Mouse (Mus musculus) hindbrain, embryonic 10.5 days (tissue): ENCODE measurements around the gene Olfr827. TPM values are rescaled to one million over a fixed set of nuclear protein-coding genes. Genes with fewer than 3 reads are reported as not detected.

Experiments
- DNase-seq: peaks from one replicate; pipeline ENCODE4 v3.0.0-alpha.2; 2017; ENCODE audit warnings: low spot score
- H3K27ac ChIP-seq: fragments of 300-500 bp; sonication (generic); 2 replicates; pipeline ENCODE4 v1.5.1; 2016; ENCODE audit warnings: mild to moderate bottlenecking, moderate library complexity
- H3K27me3 ChIP-seq: fragments of 300-500 bp; sonication (generic); 2 replicates; pipeline ENCODE4 v1.6.1; 2016; ENCODE audit warnings: mild to moderate bottlenecking; ENCODE audit not compliant: poor library complexity, insufficient read depth, severe bottlenecking
- H3K36me3 ChIP-seq: fragments of 300-500 bp; sonication (generic); 2 replicates; pipeline ENCODE4 v1.6.1; 2016; ENCODE audit warnings: mild to moderate bottlenecking, moderate library complexity
- H3K4me1 ChIP-seq: fragments of 300-500 bp; sonication (generic); replicated peaks from 2 replicates; pipeline ENCODE4 v1.6.1; 2016; ENCODE audit warnings: mild to moderate bottlenecking
- H3K4me3 ChIP-seq: fragments of 300-500 bp; sonication (generic); 2 replicates; pipeline ENCODE4 v1.5.1; 2016; ENCODE audit warnings: mild to moderate bottlenecking, moderate library complexity
- H3K9me3 ChIP-seq: fragments of 300-500 bp; sonication (generic); 2 replicates; pipeline ENCODE4 v1.6.1; 2016; ENCODE audit warnings: mild to moderate bottlenecking, moderate library complexity
- WGBS: fragments of 180-500 bp; shearing (Covaris S2); methylation state at CpG from one replicate; pipeline ENCODE4 v1.1.7; 2016; 5-methylcytosine and 5-hydroxymethylcytosine counted together
- polyA plus RNA-seq: library from polyadenylated mRNA; unstranded; fragments of >200 nt; fragmentation: Nextera tagmentation; extraction: Ambion mirVana; gene quantifications from 2 replicates; pipeline ENCODE4 v1.2.1, GENCODE M21; 2016

Gene Olfr827
- 0.10 TPM in 1 of 2 replicates, not detected in the other for polyA plus RNA-seq

GRCm38 (mm10) chr10:130214303-130214702, at the start of gene Olfr827:
Gene Olfr827 (minus strand): TSS chr10:130214403.
- Histone ChIP-seq H3K4me3 (no peak within 1 kb of the TSS), H3K27ac (no peak within 1 kb of the TSS), H3K4me1 (no peaks in the 10 kb centered on the region), H3K36me3 (no peaks in the 10 kb centered on the region), H3K27me3 (no peaks in the 10 kb centered on the region), H3K9me3 (no peaks in the 10 kb centered on the region)
- no peak for DNase-seq
- 96% methylated on average over 1 of the region's 1 CpGs for WGBS

GRCm38 (mm10) chr10:130263203-130263602, 49.0 kb upstream of the Olfr827 start:
- no peak for DNase-seq
- 64% methylated on average over 4 of the region's 4 CpGs for WGBS
- no peaks in the 10 kb centered on the region for H3K4me1 ChIP-seq
- H3K36me3 ChIP-seq: no peaks in the 10 kb centered on the region
- no peak overlapping the region for H3K4me3 ChIP-seq
- no peaks in the 10 kb centered on the region for H3K9me3 ChIP-seq
- no peaks in the 10 kb centered on the region for H3K27me3 ChIP-seq
- H3K27ac ChIP-seq: 0 out of 2 replicates have a peak overlapping the region, but pooled peaks have one; percentile 40

DNA sequence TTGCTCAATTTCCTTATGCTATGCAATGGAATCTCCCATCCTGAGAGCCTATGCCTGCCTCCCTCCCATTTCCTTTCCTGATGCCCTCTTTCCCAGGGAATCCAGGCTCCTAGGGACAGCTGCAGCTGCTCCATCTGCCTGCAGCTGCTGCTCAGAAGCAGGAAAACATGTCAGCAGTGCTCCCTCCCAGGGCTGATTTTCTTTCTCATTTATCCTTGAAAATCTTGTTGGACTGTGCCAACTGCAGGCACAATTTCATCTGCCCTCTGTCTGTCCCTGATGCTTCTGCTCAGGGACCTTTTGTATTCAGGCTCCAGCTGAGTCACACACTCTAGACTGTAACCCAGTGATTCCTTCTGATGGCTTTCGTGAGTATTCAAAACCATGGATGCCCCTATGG, 45.3 kb upstream of the Olfr827 start:
- 69% methylated on average over 1 of the region's 1 CpGs for WGBS
- no peak overlapping the region for H3K27ac ChIP-seq
- H3K4me1 ChIP-seq: peaks cover 8% of the 10 kb centered on the region
- H3K9me3 ChIP-seq: no peaks in the 10 kb centered on the region
- no peaks in the 10 kb centered on the region for H3K27me3 ChIP-seq
- H3K4me3 ChIP-seq: no peak overlapping the region
- no peaks in the 10 kb centered on the region for H3K36me3 ChIP-seq
- no peak for DNase-seq

DNA sequence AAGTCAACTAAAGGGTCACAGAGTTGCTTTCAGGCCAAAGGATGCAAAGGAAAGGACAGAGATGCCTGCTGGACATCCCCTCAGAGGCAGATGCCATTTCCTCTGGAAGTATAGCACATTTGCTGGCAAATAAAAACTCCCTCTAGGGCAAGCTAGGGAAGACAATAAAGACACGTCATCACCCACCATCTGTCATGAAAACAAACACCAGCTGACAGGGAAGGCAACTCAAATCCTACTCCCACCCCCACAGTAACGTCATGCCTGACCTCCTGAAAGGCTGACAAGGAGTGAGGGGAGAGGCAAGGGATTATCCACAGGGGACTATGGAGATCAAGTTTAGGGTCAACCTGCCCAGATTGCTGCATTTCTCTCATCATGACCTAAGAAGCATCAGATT, 30.1 kb upstream of the Olfr827 start:
- H3K36me3 ChIP-seq: no peaks in the 10 kb centered on the region
- H3K4me1 ChIP-seq: peaks cover 8% of the 10 kb centered on the region
- H3K27me3 ChIP-seq: no peaks in the 10 kb centered on the region
- no peaks in the 10 kb centered on the region for H3K9me3 ChIP-seq
- DNase-seq: peak; percentile 43
- H3K27ac ChIP-seq: no peak overlapping the region
- 2% methylated on average over 2 of the region's 2 CpGs for WGBS
- no peak overlapping the region for H3K4me3 ChIP-seq

DNA sequence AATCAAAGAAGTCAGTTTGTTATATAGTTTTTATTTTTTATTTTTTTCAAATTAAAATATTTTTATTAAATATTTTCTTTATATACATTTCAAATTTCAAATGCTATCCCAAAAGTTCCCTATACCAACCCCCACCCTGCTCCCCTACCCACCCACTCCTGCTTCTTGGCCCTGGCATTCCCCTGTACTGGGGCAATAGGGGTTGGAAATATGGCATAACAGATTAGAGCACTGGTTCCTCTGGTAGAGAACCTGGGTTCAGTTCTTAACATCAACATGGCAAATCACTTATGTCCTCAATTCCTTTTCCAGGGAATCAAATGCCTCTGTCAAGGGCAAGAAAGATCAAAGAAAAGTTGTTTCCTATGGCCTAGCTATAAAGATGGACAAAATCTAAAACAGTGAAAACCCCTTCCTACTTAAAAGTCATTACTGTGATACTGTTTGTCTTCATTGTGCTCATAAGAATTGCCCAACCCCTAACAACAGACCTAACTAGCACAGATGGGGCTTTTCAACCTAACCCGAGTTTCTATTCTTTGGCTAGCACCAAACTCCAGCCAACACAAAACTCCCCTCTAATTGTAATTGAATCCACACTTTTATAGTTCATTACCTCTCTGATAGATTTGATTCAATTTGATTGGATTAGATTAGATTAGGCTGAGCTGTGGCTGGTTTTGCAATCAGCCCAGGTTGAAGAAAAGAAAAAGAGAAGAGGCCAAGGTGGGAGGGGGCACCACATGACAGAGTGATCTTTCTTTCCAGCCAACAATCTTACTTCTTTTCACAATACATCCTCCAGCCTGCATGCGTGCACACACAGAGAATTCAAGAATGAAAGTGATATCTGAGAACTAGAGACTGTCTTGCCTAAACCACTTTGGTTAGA, 24.4 kb upstream of the Olfr827 start:
- H3K27me3 ChIP-seq: no peaks in the 10 kb centered on the region
- no peaks in the 10 kb centered on the region for H3K9me3 ChIP-seq
- 73% methylated on average over 2 of the region's 2 CpGs for WGBS
- H3K4me1 ChIP-seq: peaks cover 8% of the 10 kb centered on the region
- DNase-seq: no peak
- no peaks in the 10 kb centered on the region for H3K36me3 ChIP-seq
- H3K4me3 ChIP-seq: no peak overlapping the region
- H3K27ac ChIP-seq: no peak overlapping the region

- Histone ChIP-seq H3K4me1 (peaks cover 8% of the 10 kb centered on the region), H3K27ac (peak overlapping the region; percentile 56; the same call in 1 of the 2 replicates), H3K4me3 (no peak overlapping the region), H3K27me3 (no peaks in the 10 kb centered on the region), H3K36me3 (no peaks in the 10 kb centered on the region), H3K9me3 (no peaks in the 10 kb centered on the region)
- 41% methylated on average over 1 of the region's 1 CpGs for WGBS
- peak; percentile 29 for DNase-seq
Observed at GRCm38 (mm10) chr10:130234576-130234975, 20.4 kb upstream of the Olfr827 start.

- Histone ChIP-seq H3K4me1 (peaks cover 8% of the 10 kb centered on the region), H3K9me3 (no peaks in the 10 kb centered on the region), H3K27me3 (no peaks in the 10 kb centered on the region), H3K36me3 (no peaks in the 10 kb centered on the region), H3K27ac (no peak overlapping the region), H3K4me3 (no peak overlapping the region)
- DNase-seq: no peak
- 72% methylated on average over 1 of the region's 1 CpGs for WGBS
Observed at GRCm38 (mm10) chr10:130232117-130232516, 17.9 kb upstream of the Olfr827 start.

GRCm38 (mm10) chr10:130229584-130229983, 15.4 kb upstream of the Olfr827 start:
- Histone ChIP-seq H3K36me3 (no peaks in the 10 kb centered on the region), H3K4me3 (no peak overlapping the region), H3K4me1 (peaks cover 3% of the 10 kb centered on the region), H3K9me3 (no peaks in the 10 kb centered on the region), H3K27me3 (no peaks in the 10 kb centered on the region), H3K27ac (no peak overlapping the region)
- WGBS: 91% methylated on average over 5 of the region's 5 CpGs
- peak; percentile 5 for DNase-seq

- Histone ChIP-seq H3K4me3 (no peak overlapping the region), H3K27ac (no peak overlapping the region), H3K36me3 (no peaks in the 10 kb centered on the region), H3K9me3 (no peaks in the 10 kb centered on the region), H3K4me1 (no peaks in the 10 kb centered on the region; the same call in 1 of the 2 replicates), H3K27me3 (no peaks in the 10 kb centered on the region)
- DNase-seq: peak; percentile 58
- WGBS: 2% methylated on average over 1 of the region's 1 CpGs
Observed at GRCm38 (mm10) chr10:130228246-130228645, 14.0 kb upstream of the Olfr827 start.

GRCm38 (mm10) chr10:130225034-130225433, 10.8 kb upstream of the Olfr827 start:
- H3K9me3 ChIP-seq: no peaks in the 10 kb centered on the region
- H3K27ac ChIP-seq: no peak overlapping the region
- no peak for DNase-seq
- H3K27me3 ChIP-seq: no peaks in the 10 kb centered on the region
- H3K4me1 ChIP-seq: no peaks in the 10 kb centered on the region
- no peak overlapping the region for H3K4me3 ChIP-seq
- WGBS: 87% methylated on average over 3 of the region's 3 CpGs
- H3K36me3 ChIP-seq: no peaks in the 10 kb centered on the region

DNA sequence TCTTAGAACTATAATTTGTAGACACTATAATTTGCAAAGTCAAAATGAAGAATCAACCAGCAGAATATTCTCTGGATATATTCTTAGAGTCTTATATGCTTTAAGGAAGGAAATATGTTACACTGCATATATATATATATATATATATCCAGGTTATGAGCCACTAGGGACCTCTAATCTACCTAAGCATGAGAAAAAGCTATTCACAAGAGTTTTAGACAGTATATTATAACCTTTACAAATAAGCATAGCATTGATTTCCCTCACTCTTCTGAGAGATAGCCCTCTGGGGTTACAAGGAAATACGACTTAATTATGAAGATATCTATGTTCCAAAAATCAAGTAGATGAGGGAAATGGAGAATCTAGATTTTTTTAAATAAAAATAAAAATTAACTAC, 30.1 kb downstream of the Olfr827 start, which contains the start of gene Olfr826:
Gene Olfr826, minus strand, starts transcription at position 101 of the 400 bp plus-strand sequence.
- Histone ChIP-seq H3K4me1 (no peaks in the 10 kb centered on the region), H3K4me3 (no peak within 1 kb of the TSS), H3K36me3 (no peaks in the 10 kb centered on the region), H3K27ac (no peak within 1 kb of the TSS), H3K27me3 (no peaks in the 10 kb centered on the region), H3K9me3 (no peaks in the 10 kb centered on the region)
- WGBS: 80% methylated on average over 1 of the region's 1 CpGs
- DNase-seq: no peak

GRCm38 (mm10) chr10:130166666-130167065, 47.5 kb downstream of the Olfr827 start, which contains the start of gene Olfr825:
Gene Olfr825 (minus strand): TSS chr10:130166766.
- H3K4me1 ChIP-seq: no peaks in the 10 kb centered on the region
- DNase-seq: no peak
- no peaks in the 10 kb centered on the region for H3K36me3 ChIP-seq
- H3K27me3 ChIP-seq: no peaks in the 10 kb centered on the region
- no peak within 1 kb of the TSS for H3K4me3 ChIP-seq
- no peaks in the 10 kb centered on the region for H3K9me3 ChIP-seq
- H3K27ac ChIP-seq: no peak within 1 kb of the TSS

DNA sequence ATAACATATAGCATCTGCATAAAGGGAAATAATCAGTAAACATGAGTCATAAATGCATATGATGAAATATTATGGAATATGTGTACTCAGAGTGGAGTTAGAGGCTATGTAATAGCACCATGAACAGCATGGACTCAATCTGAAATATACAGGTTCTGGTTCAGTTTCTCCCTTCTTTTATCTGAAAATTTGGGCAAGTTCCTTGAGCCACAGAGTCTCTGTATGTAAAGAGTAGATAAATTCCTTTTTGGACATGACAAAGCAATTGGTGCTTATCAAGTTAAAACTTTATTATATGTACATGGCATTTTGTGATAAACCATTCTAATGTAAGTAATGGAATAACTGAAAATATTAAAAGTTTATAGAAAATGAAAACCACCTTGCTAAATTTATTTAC, 49.0 kb downstream of the Olfr827 start:
- DNase-seq: no peak
- H3K4me3 ChIP-seq: no peak overlapping the region
- no peaks in the 10 kb centered on the region for H3K4me1 ChIP-seq
- H3K36me3 ChIP-seq: no peaks in the 10 kb centered on the region
- no peak overlapping the region for H3K27ac ChIP-seq
- no peaks in the 10 kb centered on the region for H3K9me3 ChIP-seq
- no peaks in the 10 kb centered on the region for H3K27me3 ChIP-seq
